Mouse (Mus musculus) adrenal gland, adult 8-10 months (tissue): ENCODE measurements around the gene Spint4. TPM values are rescaled to one million over a fixed set of nuclear protein-coding genes. Genes with fewer than 3 reads are reported as not detected.
A peak's percentile ranks its signal among the peaks of the same experiment; 100 is the strongest.

ENCODE experiments used
- DNase-seq: peaks from one replicate; pipeline ENCODE4 v3.0.0; 2022
- total RNA-seq, 4 experiments: library from RNA; stranded (reverse); gene quantifications; 2 replicates each; pipeline ENCODE4 v1.2.4; 2022

Gene Spint4
- total RNA-seq, 4 experiments from 2014 or later: not detected

GRCm38 (mm10) chr2:164733259-164733658, 35.0 kb downstream of the Spint4 start:
- DNase-seq: no peak

- DNase-seq: no peak
Observed at GRCm38 (mm10) chr2:164734839-164735238, 36.5 kb downstream of the Spint4 start.

- no peak for DNase-seq
Observed at GRCm38 (mm10) chr2:164735446-164735845, 37.1 kb downstream of the Spint4 start.

GRCm38 (mm10) chr2:164737377-164738090, 39.2 kb downstream of the Spint4 start:
- no peak for DNase-seq

- DNase-seq: no peak
Observed at GRCm38 (mm10) chr2:164739876-164740275, 41.6 kb downstream of the Spint4 start.

GRCm38 (mm10) chr2:164744987-164745386, 46.7 kb downstream of the Spint4 start:
- no peak for DNase-seq

GRCm38 (mm10) chr2:164745843-164746479, 47.7 kb downstream of the Spint4 start, which contains the start of the genes Wfdc3 and Dnttip1:
TSS of gene Wfdc3 (minus strand) at chr2:164745931.
TSS of gene Dnttip1 (plus strand) at chr2:164745983.
- peak; percentile 88 for DNase-seq

GRCm38 (mm10) chr2:164746693-164747092, 48.4 kb downstream of the Spint4 start:
- DNase-seq: no peak

- no peak for DNase-seq
Observed at GRCm38 (mm10) chr2:164748191-164748590, 49.9 kb downstream of the Spint4 start.

GRCm38 (mm10) chr2:164748991-164749390, 50.7 kb downstream of the Spint4 start:
- DNase-seq: no peak

Other genes starting within 250 kb of the Spint4 start
- 10 to 100 TPM; 26.2 to 34.8 (median 30.9) TPM for gene Sys1, start 241.5 kb upstream of the Spint4 start, total RNA-seq
- 1 to 10 TPM in 3 of 4 experiments, not detected in 1; 2.3 to 7.3 (median 4.6) TPM for gene Gm20458, start 237.5 kb upstream of the Spint4 start, total RNA-seq
- gene Trp53tg5, start 224.8 kb upstream of the Spint4 start, total RNA-seq: not detected
- 10 to 100 TPM in 2 of 4 experiments, 1 to 10 TPM in 2; 5.4 to 18.3 (median 11.6) TPM for gene Dbndd2, start 212.4 kb upstream of the Spint4 start, total RNA-seq
- 10 to 100 TPM; 75.7 to 93.8 (median 88.6) TPM for gene Pigt, start 201.0 kb upstream of the Spint4 start, total RNA-seq
- not detected for gene Wfdc2, start 136.1 kb upstream of the Spint4 start, total RNA-seq
- gene Spint3, start 125.0 kb upstream of the Spint4 start, total RNA-seq: not detected
- gene Wfdc6a, start 113.1 kb upstream of the Spint4 start, total RNA-seq: under 1 TPM; 0.38 to 0.77 (median 0.52) TPM
- gene Eppin, start 104.9 kb upstream of the Spint4 start, total RNA-seq: not detected
- gene Wfdc6b, start 85.0 kb upstream of the Spint4 start, total RNA-seq: not detected
- gene Wfdc8, start 84.9 kb upstream of the Spint4 start, total RNA-seq: under 1 TPM in 2 of 4 experiments, not detected in 2; 0.35 to 0.89 TPM
- not detected for gene Wfdc16, start 59.7 kb upstream of the Spint4 start, total RNA-seq
- gene Wfdc10, start 42.5 kb upstream of the Spint4 start, total RNA-seq: not detected
- gene Wfdc9, start 41.9 kb upstream of the Spint4 start, total RNA-seq: not detected
- not detected for gene Wfdc11, start 24.4 kb upstream of the Spint4 start, total RNA-seq
- gene Wfdc13, start 13.4 kb upstream of the Spint4 start, total RNA-seq: not detected
- not detected for gene Spint5, start 16.8 kb downstream of the Spint4 start, total RNA-seq
- under 1 TPM; 0.31 to 0.71 (median 0.49) TPM for gene Wfdc3, start 47.4 kb downstream of the Spint4 start, total RNA-seq
- 10 to 100 TPM; 35.2 to 52.1 (median 46.1) TPM for gene Dnttip1, start 47.5 kb downstream of the Spint4 start, total RNA-seq
- gene Ube2c, start 71.4 kb downstream of the Spint4 start, total RNA-seq: 1 to 10 TPM; 1.1 to 5.1 (median 2.0) TPM
- gene Tnnc2, start 81.5 kb downstream of the Spint4 start, total RNA-seq: not detected
- 10 to 100 TPM; 34.5 to 58.3 (median 46.7) TPM for gene Snx21, start 87.3 kb downstream of the Spint4 start, total RNA-seq
- 10 to 100 TPM; 32.9 to 46.5 (median 39.6) TPM for gene Acot8, start 106.4 kb downstream of the Spint4 start, total RNA-seq
- gene Zswim3, start 106.6 kb downstream of the Spint4 start, total RNA-seq: 1 to 10 TPM; 4.0 to 6.7 (median 5.7) TPM
- gene Zswim1, start 124.2 kb downstream of the Spint4 start, total RNA-seq: 10 to 100 TPM; 11.1 to 15.3 (median 13.4) TPM
- gene Spata25, start 130.0 kb downstream of the Spint4 start, total RNA-seq: under 1 TPM in 2 of 4 experiments, not detected in 2; 0.51 to 0.86 TPM
- 100 to 1,000 TPM; 103 to 166 (median 137) TPM for gene Ctsa, start 134.4 kb downstream of the Spint4 start, total RNA-seq
- gene Neurl2, start 135.0 kb downstream of the Spint4 start, total RNA-seq: 1 to 10 TPM in 3 of 4 experiments, under 1 TPM in 1; 0.90 to 4.9 (median 3.1) TPM
- gene Pltp, start 159.2 kb downstream of the Spint4 start, total RNA-seq: 10 to 100 TPM; 26.0 to 57.3 (median 35.5) TPM
- 10 to 100 TPM; 49.4 to 74.0 (median 65.6) TPM for gene Pcif1, start 180.8 kb downstream of the Spint4 start, total RNA-seq
- gene Zfp335, start 213.3 kb downstream of the Spint4 start, total RNA-seq: 10 to 100 TPM; 17.3 to 26.7 (median 20.3) TPM
- 1 to 10 TPM in 1 of 4 experiments, under 1 TPM in 3; 0.49 to 1.4 (median 0.84) TPM for gene Mmp9, start 242.3 kb downstream of the Spint4 start, total RNA-seq